Mouse (Mus musculus) c-Kit-positive CD71-positive TER-119-negative erythroid progenitor cells, embryonic 14.5 days (primary cell): ENCODE results near the gene Gm8267.
"Not testable (repeated sequence)": the region's sequence is repeated elsewhere in the genome, so short reads cannot be mapped to it uniquely, and the experiment has no call there.

Experiments
- DNase-seq: peaks from one replicate; pipeline ENCODE4 v3.0.0-alpha.2; 2013; ENCODE audit warnings: low read depth

Gene Gm8267

GRCm38 (mm10) chr14:44750240-44750639, at the start of gene Gm8267:
Gm8267 (minus strand) TSS chr14:44750340.
- no peak for DNase-seq

GRCm38 (mm10) chr14:44789537-44790382, 39.6 kb upstream of the Gm8267 start:
- not testable (repeated sequence) for DNase-seq

- not testable (repeated sequence) for DNase-seq
These were observed 7.4 kb downstream of the Gm8267 start for GRCm38 (mm10) chr14:44742789-44743188.

GRCm38 (mm10) chr14:44730711-44731110, 19.4 kb downstream of the Gm8267 start:
- not testable (repeated sequence) for DNase-seq

GRCm38 (mm10) chr14:44706356-44706755, 43.8 kb downstream of the Gm8267 start, which contains the start of gene Gm8257:
Gm8257 (minus strand) TSS chr14:44706456.
- not testable (repeated sequence) for DNase-seq
